Mouse (Mus musculus): ENCODE data around the gene Olfr781.
"Not testable (repeated sequence)": the region's sequence is repeated elsewhere in the genome, so short reads cannot be mapped to it uniquely, and the experiment has no call there.

The Olfr781 gene

GRCm38 (mm10) chr10:129328554-129328953 lies at the start of gene Olfr781:
TSS of gene Olfr781 (plus strand) at chr10:129328854.
- no peak for DNase-seq (ENCODE audit: low read depth, low spot score)

- DNase-seq (ENCODE audit: low read depth, low spot score), result not testable (repeated sequence)
Measured at GRCm38 (mm10) chr10:129312973-129313372, 15.7 kb upstream of the Olfr781 start.

GRCm38 (mm10) chr10:129313521-129313920 lies 15.1 kb upstream of the Olfr781 start:
- not testable (repeated sequence) for DNase-seq (ENCODE audit: low read depth, low spot score)

- no peak for DNase-seq (ENCODE audit: low read depth, low spot score)
Measured at GRCm38 (mm10) chr10:129317817-129318216, 10.8 kb upstream of the Olfr781 start, which contains the start of gene Olfr780. TSS of gene Olfr780 (plus strand) at chr10:129318117.

GRCm38 (mm10) chr10:129348550-129348949 lies 19.9 kb downstream of the Olfr781 start, which contains the start of gene Olfr782:
TSS of gene Olfr782 (plus strand) at chr10:129348850.
- DNase-seq (ENCODE audit: low read depth, low spot score), result no peak

GRCm38 (mm10) chr10:129352475-129352874 lies 23.8 kb downstream of the Olfr781 start:
- not testable (repeated sequence) for DNase-seq (ENCODE audit: low read depth, low spot score)

GRCm38 (mm10) chr10:129356496-129356895 lies 27.8 kb downstream of the Olfr781 start:
- DNase-seq (ENCODE audit: low read depth, low spot score), result not testable (repeated sequence)

GRCm38 (mm10) chr10:129357307-129357706 lies 28.7 kb downstream of the Olfr781 start:
- DNase-seq (ENCODE audit: low read depth, low spot score), result no peak

- not testable (repeated sequence) for DNase-seq (ENCODE audit: low read depth, low spot score)
Measured at GRCm38 (mm10) chr10:129374051-129374450, 45.4 kb downstream of the Olfr781 start.
